Mouse (Mus musculus) hindbrain, embryonic 16.5 days (tissue): ENCODE results near the gene Coa3. TPM values are rescaled to one million over a fixed set of nuclear protein-coding genes. Genes with fewer than 3 reads are reported as not detected.

ENCODE experiments used
- ATAC-seq: fragments of 200-750 bp; cut with Nextera tagmentation; 2 replicates; pipeline ENCODE4 v1.8.0; 2017; ENCODE audit warnings: moderate TSS enrichment, moderate library complexity
- H3K27ac ChIP-seq: fragments of 300-500 bp; sonication (generic); 2 replicates; pipeline ENCODE4 v1.5.1; 2014; ENCODE audit warnings: low read depth, mild to moderate bottlenecking, control low read depth, low read length, moderate library complexity
- H3K27me3 ChIP-seq: fragments of 300-500 bp; sonication (generic); replicated peaks from 2 replicates; pipeline ENCODE4 v1.6.1; 2014; ENCODE audit warnings: low read length; ENCODE audit not compliant: control insufficient read depth, insufficient read depth
- H3K36me3 ChIP-seq: fragments of 300-500 bp; sonication (generic); 2 replicates; pipeline ENCODE4 v1.6.1; 2014; ENCODE audit warnings: mild to moderate bottlenecking, low read length, moderate library complexity, mixed read lengths; ENCODE audit not compliant: control insufficient read depth, insufficient read depth
- H3K4me1 ChIP-seq: fragments of 300-500 bp; sonication (generic); 2 replicates; pipeline ENCODE4 v1.6.1; 2014; ENCODE audit warnings: low read depth, low read length; ENCODE audit not compliant: control insufficient read depth, insufficient read depth
- H3K4me2 ChIP-seq: fragments of 300-500 bp; sonication (generic); 2 replicates; pipeline ENCODE4 v1.6.1; 2014; ENCODE audit warnings: mild to moderate bottlenecking, low read length, control low read depth, moderate library complexity
- H3K4me3 ChIP-seq: fragments of 300-500 bp; sonication (generic); 2 replicates; pipeline ENCODE4 v1.5.1; 2014; ENCODE audit warnings: mild to moderate bottlenecking, low read length, control low read depth, moderate library complexity
- H3K9ac ChIP-seq: fragments of 300-500 bp; sonication (generic); 2 replicates; pipeline ENCODE4 v1.6.1; 2014; ENCODE audit warnings: low read depth, mild to moderate bottlenecking, control low read depth, low read length, moderate library complexity
- H3K9me3 ChIP-seq: fragments of 300-500 bp; sonication (generic); 2 replicates; pipeline ENCODE4 v1.6.1; 2014; ENCODE audit warnings: mild to moderate bottlenecking, low read length, moderate library complexity; ENCODE audit not compliant: control insufficient read depth
- WGBS: fragments of 180-500 bp; shearing (Covaris S2); extraction: QIAGEN DNeasy Blood & Tissue Kit; methylation state at CpG from one replicate; pipeline ENCODE4 v1.1.7; 2014; 5-methylcytosine and 5-hydroxymethylcytosine counted together
- polyA plus RNA-seq: library from polyadenylated mRNA; unstranded; fragments of >200 nt; fragmentation: Nextera tagmentation; extraction: Ambion mirVana; gene quantifications from 2 replicates; pipeline ENCODE4 v1.2.1, GENCODE M21; 2015

The Coa3 gene
- polyA plus RNA-seq, 1 experiment from 2014 or later = 232 TPM

DNA sequence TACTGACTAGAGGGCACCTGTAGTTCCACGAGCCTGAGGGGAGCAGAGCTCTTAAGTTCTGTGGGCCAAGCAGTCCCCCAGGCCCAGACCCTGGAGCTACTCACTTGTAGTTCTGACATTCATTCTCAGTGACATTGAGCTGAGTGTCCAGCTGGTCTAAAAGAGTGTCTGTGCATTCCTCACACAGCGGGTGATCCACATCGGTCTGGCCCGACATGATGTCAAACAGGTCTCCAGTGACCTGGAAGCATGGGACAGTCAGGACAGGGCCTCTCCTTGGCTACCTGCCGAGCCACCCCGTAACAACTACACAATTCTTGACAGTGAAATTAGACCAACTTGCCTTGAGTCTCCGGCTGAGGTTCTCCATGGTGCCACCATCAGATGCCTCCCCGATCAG lies 16.3 kb upstream of the Coa3 start:
- peaks cover 16% of the 10 kb centered on the region for H3K36me3 ChIP-seq
- no peak overlapping the region for H3K4me3 ChIP-seq
- no peak overlapping the region for H3K9ac ChIP-seq
- H3K4me2 ChIP-seq = no peak overlapping the region
- H3K27ac ChIP-seq = no peak overlapping the region
- no peak for ATAC-seq
- H3K9me3 ChIP-seq = no peaks in the 10 kb centered on the region
- no peaks in the 10 kb centered on the region for H3K27me3 ChIP-seq
- WGBS = 89% methylated on average over 8 of the region's 8 CpGs
- peaks cover under 1% of the 10 kb centered on the region; the same call in 1 of the 2 replicates for H3K4me1 ChIP-seq

- Histone ChIP-seq H3K4me3 (no peak overlapping the region), H3K9me3 (no peaks in the 10 kb centered on the region), H3K9ac (no peak overlapping the region), H3K27me3 (no peaks in the 10 kb centered on the region), H3K36me3 (peaks cover 21% of the 10 kb centered on the region), H3K27ac (no peak overlapping the region), H3K4me2 (no peak overlapping the region), H3K4me1 (no peaks in the 10 kb centered on the region)
- 96% methylated on average over 8 of the region's 8 CpGs for WGBS
- no peak for ATAC-seq
Measured at GRCm38 (mm10) chr11:101291231-101291630, 12.3 kb upstream of the Coa3 start.

DNA sequence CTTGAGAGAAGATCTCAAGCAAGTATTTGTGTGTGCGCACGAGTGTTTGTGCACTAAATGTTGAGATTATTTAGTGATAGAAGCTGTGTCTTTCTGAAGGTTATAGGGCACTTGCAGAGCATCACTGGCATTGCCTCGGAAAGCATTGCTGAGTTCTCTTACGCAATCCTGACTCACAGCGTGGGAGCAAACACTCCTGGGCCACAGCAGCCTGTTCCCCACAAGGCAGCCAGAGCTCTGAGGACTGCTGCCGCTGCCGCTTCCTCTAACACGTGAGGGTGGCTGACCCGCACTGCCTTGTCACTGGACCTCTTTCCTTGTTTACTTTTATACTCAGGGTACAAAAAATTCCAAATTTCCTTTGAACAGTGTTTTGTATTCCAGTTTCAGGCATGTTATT lies 8.4 kb upstream of the Coa3 start:
- Histone ChIP-seq H3K27ac (no peak overlapping the region), H3K4me1 (no peaks in the 10 kb centered on the region), H3K27me3 (no peaks in the 10 kb centered on the region), H3K9me3 (no peaks in the 10 kb centered on the region), H3K4me3 (no peak overlapping the region), H3K36me3 (peaks cover 15% of the 10 kb centered on the region), H3K9ac (no peak overlapping the region), H3K4me2 (no peak overlapping the region)
- 78% methylated on average over 9 of the region's 9 CpGs for WGBS
- ATAC-seq = no peak

DNA sequence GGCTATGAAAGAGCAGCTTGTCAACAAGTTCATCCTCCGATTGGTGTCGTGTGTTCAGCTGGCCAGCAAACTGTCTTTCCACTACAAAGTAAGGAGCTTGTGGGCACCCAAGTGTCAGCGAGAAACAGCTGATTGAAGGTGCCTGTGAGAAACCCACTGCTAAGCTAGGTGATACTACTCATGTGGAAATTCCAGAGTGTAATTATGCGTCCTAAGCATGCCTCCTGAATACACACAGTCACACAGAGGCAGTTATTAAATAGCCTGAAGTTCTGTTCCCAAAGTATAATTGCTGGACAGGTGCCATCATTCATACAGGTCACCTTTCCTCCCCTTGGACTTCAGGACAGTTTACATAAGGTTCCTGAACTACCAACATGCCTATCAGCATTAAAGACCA lies 4.9 kb upstream of the Coa3 start:
- Histone ChIP-seq H3K4me3 (no peak overlapping the region), H3K9me3 (no peaks in the 10 kb centered on the region), H3K27ac (no peak overlapping the region), H3K4me1 (peaks cover 5% of the 10 kb centered on the region), H3K4me2 (no peak overlapping the region), H3K36me3 (peaks cover 3% of the 10 kb centered on the region; the same call in 1 of the 2 replicates), H3K9ac (no peak overlapping the region), H3K27me3 (no peaks in the 10 kb centered on the region)
- ATAC-seq = no peak
- 71% methylated on average over 4 of the region's 4 CpGs for WGBS

- no peak overlapping the region for H3K4me2 ChIP-seq
- no peak for ATAC-seq
- H3K27ac ChIP-seq = no peak overlapping the region
- H3K4me3 ChIP-seq = no peak overlapping the region
- H3K27me3 ChIP-seq = no peaks in the 10 kb centered on the region
- peaks cover 8% of the 10 kb centered on the region for H3K4me1 ChIP-seq
- no peaks in the 10 kb centered on the region for H3K36me3 ChIP-seq
- WGBS = 32% methylated on average over 5 of the region's 5 CpGs
- H3K9me3 ChIP-seq = no peaks in the 10 kb centered on the region
- no peak overlapping the region for H3K9ac ChIP-seq
Measured at GRCm38 (mm10) chr11:101282896-101283295, 4.0 kb upstream of the Coa3 start.

- Histone ChIP-seq H3K9me3 (no peaks in the 10 kb centered on the region), H3K4me2 (no peak overlapping the region), H3K4me1 (peaks cover 24% of the 10 kb centered on the region), H3K27ac (no peak overlapping the region), H3K27me3 (no peaks in the 10 kb centered on the region), H3K4me3 (no peak overlapping the region), H3K9ac (no peak overlapping the region), H3K36me3 (no peaks in the 10 kb centered on the region)
- no peak for ATAC-seq
- 37% methylated on average over 7 of the region's 7 CpGs for WGBS
Measured at GRCm38 (mm10) chr11:101280837-101281236, 1.9 kb upstream of the Coa3 start.

GRCm38 (mm10) chr11:101279193-101279569 lies 267 bp upstream of the Coa3 start:
- no peak overlapping the region for H3K27ac ChIP-seq
- H3K27me3 ChIP-seq = no peaks in the 10 kb centered on the region
- peak overlapping the region; percentile 29 for H3K9ac ChIP-seq
- H3K9me3 ChIP-seq = no peaks in the 10 kb centered on the region
- peaks cover 24% of the 10 kb centered on the region for H3K4me1 ChIP-seq
- ATAC-seq = no peak; the same call in 1 of the 2 replicates
- H3K4me3 ChIP-seq = peak overlapping the region; percentile 54
- peak overlapping the region; percentile 78 for H3K4me2 ChIP-seq
- H3K36me3 ChIP-seq = no peaks in the 10 kb centered on the region
- WGBS = 63% methylated on average over 14 of the region's 14 CpGs

GRCm38 (mm10) chr11:101277381-101278222 lies 1.3 kb downstream of the Coa3 start:
- ATAC-seq = no peak
- Histone ChIP-seq H3K4me1 (peaks cover 24% of the 10 kb centered on the region), H3K4me3 (peak overlapping the region; percentile 54), H3K36me3 (no peaks in the 10 kb centered on the region), H3K4me2 (peak overlapping the region; percentile 87), H3K27ac (no peak overlapping the region), H3K9me3 (no peaks in the 10 kb centered on the region), H3K9ac (peak overlapping the region; percentile 73; the same call in 1 of the 2 replicates), H3K27me3 (no peaks in the 10 kb centered on the region)
- 69% methylated on average over 12 of the region's 12 CpGs for WGBS

DNA sequence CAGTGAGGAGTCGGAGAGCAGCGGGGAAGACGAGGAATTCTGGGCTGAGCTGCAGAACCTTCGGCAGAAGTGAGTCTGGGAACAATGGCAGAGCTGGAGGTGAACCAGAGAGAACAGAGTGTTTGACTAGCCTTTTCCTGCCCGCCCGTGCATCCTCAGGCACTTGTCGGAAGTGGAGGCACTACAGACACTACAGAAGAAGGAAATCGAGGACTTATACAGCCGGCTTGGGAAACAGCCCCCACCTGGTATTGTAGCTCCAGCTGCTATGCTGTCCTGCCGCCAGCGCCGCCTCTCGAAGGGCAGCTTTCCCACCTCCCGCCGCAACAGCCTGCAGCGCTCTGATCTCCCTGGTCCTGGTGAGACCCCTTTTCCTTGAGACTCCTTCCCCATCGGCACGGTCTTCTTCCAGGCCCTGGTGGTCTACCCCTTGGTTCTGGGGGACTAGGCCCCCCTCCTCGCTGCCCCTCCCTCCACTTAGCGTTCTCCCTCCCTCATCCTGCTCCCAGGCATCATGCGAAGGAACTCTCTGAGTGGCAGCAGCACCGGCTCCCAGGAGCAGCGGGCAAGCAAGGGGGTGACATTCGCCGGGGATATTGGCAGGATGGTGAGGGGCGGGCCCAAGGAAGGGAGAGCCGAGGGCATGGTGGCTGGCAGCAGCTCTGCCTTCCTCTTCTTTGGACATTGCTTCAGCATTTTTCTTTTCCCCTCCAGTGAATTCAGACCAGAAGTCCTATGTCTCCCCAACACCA lies 2.4 kb downstream of the Coa3 start:
- H3K4me3 ChIP-seq = no peak overlapping the region
- H3K4me2 ChIP-seq = peak overlapping the region; percentile 33
- H3K36me3 ChIP-seq = no peaks in the 10 kb centered on the region
- ATAC-seq = no peak
- no peaks in the 10 kb centered on the region for H3K27me3 ChIP-seq
- no peaks in the 10 kb centered on the region for H3K9me3 ChIP-seq
- H3K27ac ChIP-seq = no peak overlapping the region
- 23% methylated on average over 23 of the region's 27 CpGs for WGBS
- no peak overlapping the region; the same call in 1 of the 2 replicates for H3K9ac ChIP-seq
- peaks cover 24% of the 10 kb centered on the region for H3K4me1 ChIP-seq
